Mouse (Mus musculus): ENCODE results near the gene Gm1604a.
"Not testable (repeated sequence)": the region's sequence is repeated elsewhere in the genome, so short reads cannot be mapped to it uniquely, and the experiment has no call there.

DNA sequence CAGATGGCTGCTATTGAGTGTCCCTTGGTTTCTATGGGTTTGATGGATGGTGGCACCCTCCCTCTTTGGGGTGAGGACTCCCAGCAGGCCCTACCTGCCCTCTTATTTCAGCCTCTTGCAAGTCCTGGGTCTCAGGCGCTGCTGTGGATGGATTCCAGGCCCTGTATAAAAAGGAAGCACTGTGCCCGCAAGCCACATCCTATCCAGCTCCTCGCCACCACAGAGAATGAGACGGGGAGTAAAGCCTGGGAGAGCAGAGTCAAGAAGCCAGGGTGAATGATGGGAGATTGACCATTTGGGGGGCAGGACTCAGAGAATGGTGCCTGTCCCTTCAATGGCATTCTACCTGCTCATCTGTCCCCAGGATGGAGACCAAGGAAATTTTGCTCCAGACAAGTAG, 86.3 kb downstream of the Gm1604a start:
- TF ChIP-seq CTCF (IDR thresholded peaks at IDR 0.05; ENCODE audit: extremely low read depth, insufficient read length, insufficient replicate concordance, low read depth, low read length); POLR2A (IDR thresholded peaks at IDR 0.05; ENCODE audit: low read depth, low read length): not testable (repeated sequence)
